Mouse (Mus musculus) hindbrain, embryonic 15.5 days (tissue): ENCODE measurements around the gene Tent5a. TPM values are rescaled to one million over a fixed set of nuclear protein-coding genes. Genes with fewer than 3 reads are reported as not detected.

Experiments
- ATAC-seq: fragments of 200-750 bp; cut with Nextera tagmentation; 2 replicates; pipeline ENCODE4 v1.8.0; 2017; ENCODE audit warnings: low read depth, moderate number of reproducible peaks, moderate TSS enrichment; ENCODE audit not compliant: low FRiP score
- H3K27ac ChIP-seq: fragments of 300-500 bp; sonication (generic); replicated peaks from 2 replicates; pipeline ENCODE4 v1.5.1; 2015; ENCODE audit warnings: mild to moderate bottlenecking, inconsistent platforms
- H3K27me3 ChIP-seq: fragments of 300-500 bp; sonication (generic); 2 replicates; pipeline ENCODE4 v1.6.1; 2015; ENCODE audit warnings: control low read depth, inconsistent platforms
- H3K36me3 ChIP-seq: fragments of 300-500 bp; sonication (generic); 2 replicates; pipeline ENCODE4 v1.6.1; 2015; ENCODE audit warnings: control low read depth, inconsistent platforms
- H3K4me1 ChIP-seq: fragments of 300-500 bp; sonication (generic); replicated peaks from 2 replicates; pipeline ENCODE4 v1.6.1; 2015; ENCODE audit warnings: control low read depth, inconsistent platforms
- H3K4me2 ChIP-seq: fragments of 300-500 bp; sonication (generic); 2 replicates; pipeline ENCODE4 v1.6.1; 2015; ENCODE audit warnings: moderate library complexity, mild to moderate bottlenecking, inconsistent platforms
- H3K4me3 ChIP-seq: fragments of 300-500 bp; sonication (generic); 2 replicates; pipeline ENCODE4 v1.5.1; 2015; ENCODE audit warnings: mild to moderate bottlenecking, inconsistent platforms
- H3K9ac ChIP-seq: fragments of 300-500 bp; sonication (generic); 2 replicates; pipeline ENCODE4 v1.6.1; 2015; ENCODE audit warnings: inconsistent platforms
- H3K9me3 ChIP-seq: fragments of 300-500 bp; sonication (generic); 2 replicates; pipeline ENCODE4 v1.6.1; 2016; ENCODE audit warnings: control low read depth, inconsistent platforms
- WGBS: fragments of 180-500 bp; shearing (Covaris S2); methylation state at CpG from one replicate; pipeline ENCODE4 v1.1.7; 2015; 5-methylcytosine and 5-hydroxymethylcytosine counted together
- polyA plus RNA-seq: library from polyadenylated mRNA; unstranded; fragments of >200 nt; fragmentation: Nextera tagmentation; extraction: Ambion mirVana; gene quantifications from 2 replicates; pipeline ENCODE4 v1.2.1, GENCODE M21; 2015

Tent5a gene
- 5.8 and 6.3 TPM in 2 replicates for polyA plus RNA-seq

DNA sequence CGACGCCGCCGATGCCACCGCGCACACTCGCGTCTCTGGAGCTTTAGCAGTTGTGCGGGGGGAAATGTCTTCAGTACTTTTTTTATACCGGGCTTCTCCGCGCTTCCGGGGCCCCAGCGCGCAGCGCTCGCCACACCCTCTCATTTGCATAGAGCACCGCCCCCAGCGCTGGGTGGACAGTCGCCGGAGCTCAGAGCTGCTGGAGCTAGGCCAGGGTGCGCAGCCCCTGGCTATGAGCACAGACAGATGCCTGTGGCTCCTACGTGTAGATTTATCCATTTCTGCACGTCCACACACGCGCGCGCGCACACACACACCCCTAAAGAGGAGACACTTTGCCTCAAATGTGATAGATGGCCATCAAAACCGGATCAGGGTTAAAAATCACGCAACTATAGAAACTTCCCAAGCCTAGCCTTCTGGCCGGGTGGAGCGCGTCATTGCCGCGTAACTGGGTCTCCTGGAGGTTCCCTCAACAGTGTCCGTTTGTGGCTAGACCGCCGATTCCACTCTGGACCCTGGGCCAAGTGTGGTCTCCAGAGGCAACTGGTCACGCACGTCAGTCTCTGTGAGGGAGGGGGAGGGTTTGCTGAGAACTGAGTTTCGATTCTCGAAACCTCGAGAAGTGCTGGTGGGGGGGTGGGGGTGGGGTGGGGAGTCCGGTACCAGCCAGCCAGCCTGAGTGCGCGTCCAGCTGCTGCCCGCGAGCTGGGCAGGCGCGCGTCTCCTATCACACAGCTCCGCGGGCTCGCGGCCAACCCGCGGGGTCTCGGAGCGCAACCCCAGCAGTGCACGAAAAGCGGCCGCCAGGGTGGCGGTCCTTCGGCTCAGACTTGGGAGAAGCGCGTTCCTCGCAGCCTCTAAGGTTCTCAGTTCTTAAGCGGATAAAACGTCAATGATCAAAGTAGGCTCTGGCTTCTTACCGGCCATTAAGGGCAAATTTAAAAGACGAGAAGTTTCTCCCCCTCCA is at the start of gene Tent5a:
Tent5a (minus strand) TSS at position 107 of the 970 bp plus-strand sequence.
- ATAC-seq, result peak; percentile 92
- WGBS, result under 1% methylated on average over 72 of the region's 72 CpGs
- Histone ChIP-seq H3K36me3 (no peaks in the 10 kb centered on the region), H3K9ac (peak within 1 kb of the TSS; percentile 49), H3K27ac (peak within 1 kb of the TSS; percentile 70), H3K27me3 (no peaks in the 10 kb centered on the region), H3K4me3 (peak within 1 kb of the TSS; percentile 59), H3K9me3 (no peaks in the 10 kb centered on the region), H3K4me1 (peaks cover 14% of the 10 kb centered on the region), H3K4me2 (peak within 1 kb of the TSS; percentile 84)

DNA sequence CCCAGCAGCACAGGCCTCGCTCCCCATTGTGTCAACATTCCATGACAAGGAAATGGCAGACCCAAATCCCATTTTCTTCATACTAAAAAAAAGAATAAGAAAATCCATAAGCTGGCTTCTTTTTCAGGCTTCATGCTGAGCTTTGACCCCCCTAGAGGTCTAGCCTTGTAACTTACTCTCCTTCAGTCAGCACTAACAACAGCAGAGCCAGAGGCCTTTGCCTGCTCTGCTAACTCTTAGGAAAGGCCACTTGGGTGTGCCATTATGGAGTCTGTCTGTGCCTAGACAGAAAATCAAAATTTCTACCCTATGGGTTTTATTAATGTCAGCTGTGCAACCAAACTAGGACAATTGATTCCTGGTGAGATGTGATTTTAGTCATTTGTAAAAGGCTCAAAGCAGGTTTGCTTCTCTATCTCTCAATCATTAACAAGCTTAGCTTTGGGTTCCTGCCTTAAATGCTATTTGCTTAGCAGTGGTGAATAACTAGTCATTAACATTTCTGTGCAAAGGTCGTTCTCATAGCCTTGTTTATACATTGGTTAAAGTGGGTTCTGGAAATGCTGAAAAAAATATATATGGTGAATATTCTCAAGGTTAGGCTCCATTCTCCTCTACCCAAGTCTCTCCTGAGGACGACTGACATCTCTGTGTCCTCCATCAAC is 49.6 kb upstream of the Tent5a start:
- Histone ChIP-seq H3K27ac (no peak overlapping the region), H3K9me3 (no peaks in the 10 kb centered on the region), H3K4me1 (no peaks in the 10 kb centered on the region), H3K27me3 (no peaks in the 10 kb centered on the region), H3K4me2 (no peak overlapping the region), H3K4me3 (no peak overlapping the region), H3K36me3 (no peaks in the 10 kb centered on the region), H3K9ac (no peak overlapping the region)
- ATAC-seq, result no peak
- WGBS, result 91% methylated on average over 3 of the region's 3 CpGs

DNA sequence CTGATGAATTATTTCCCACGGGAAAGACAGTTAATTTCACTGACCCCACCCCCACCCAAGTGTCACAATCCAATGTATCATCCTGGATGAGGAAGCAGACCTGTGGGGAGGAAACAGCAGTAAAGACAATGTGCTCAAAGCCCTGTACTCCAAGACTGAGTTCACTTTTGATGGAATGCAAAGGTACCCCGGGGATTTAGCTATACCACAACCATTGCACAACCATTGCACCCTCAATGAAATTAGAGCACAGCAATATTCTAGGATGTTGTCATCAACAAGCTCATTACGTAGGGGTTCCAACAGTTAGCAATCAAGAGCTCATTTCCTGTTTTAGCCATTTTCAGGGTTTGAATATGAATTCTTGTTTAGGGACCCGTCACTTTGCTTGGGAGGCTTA is 48.0 kb upstream of the Tent5a start:
- no peaks in the 10 kb centered on the region for H3K27me3 ChIP-seq
- no peak for ATAC-seq
- WGBS, result 82% methylated on average over 4 of the region's 4 CpGs

GRCm38 (mm10) chr9:85372034-85372433 is 44.9 kb upstream of the Tent5a start:
- no peaks in the 10 kb centered on the region for H3K27me3 ChIP-seq
- ATAC-seq, result no peak
- H3K36me3 ChIP-seq, result no peaks in the 10 kb centered on the region
- H3K27ac ChIP-seq, result no peak overlapping the region
- H3K4me3 ChIP-seq, result no peak overlapping the region
- no peak overlapping the region for H3K9ac ChIP-seq
- no peaks in the 10 kb centered on the region for H3K9me3 ChIP-seq
- no peaks in the 10 kb centered on the region for H3K4me1 ChIP-seq
- WGBS, result 64% methylated on average over 1 of the region's 1 CpGs
- H3K4me2 ChIP-seq, result no peak overlapping the region

More for the DNA sequence above, 48.0 kb upstream of the Tent5a start:
- Histone ChIP-seq H3K4me1 (no peaks in the 10 kb centered on the region), H3K4me3 (no peak overlapping the region), H3K27ac (no peak overlapping the region), H3K9ac (no peak overlapping the region), H3K9me3 (no peaks in the 10 kb centered on the region), H3K4me2 (no peak overlapping the region), H3K36me3 (no peaks in the 10 kb centered on the region)

GRCm38 (mm10) chr9:85369512-85369911 is 42.4 kb upstream of the Tent5a start:
- Histone ChIP-seq H3K9me3 (no peaks in the 10 kb centered on the region), H3K36me3 (no peaks in the 10 kb centered on the region), H3K27ac (no peak overlapping the region), H3K4me1 (no peaks in the 10 kb centered on the region), H3K9ac (no peak overlapping the region), H3K4me2 (no peak overlapping the region), H3K4me3 (no peak overlapping the region), H3K27me3 (no peaks in the 10 kb centered on the region)
- WGBS, result 91% methylated on average over 5 of the region's 5 CpGs
- ATAC-seq, result no peak

DNA sequence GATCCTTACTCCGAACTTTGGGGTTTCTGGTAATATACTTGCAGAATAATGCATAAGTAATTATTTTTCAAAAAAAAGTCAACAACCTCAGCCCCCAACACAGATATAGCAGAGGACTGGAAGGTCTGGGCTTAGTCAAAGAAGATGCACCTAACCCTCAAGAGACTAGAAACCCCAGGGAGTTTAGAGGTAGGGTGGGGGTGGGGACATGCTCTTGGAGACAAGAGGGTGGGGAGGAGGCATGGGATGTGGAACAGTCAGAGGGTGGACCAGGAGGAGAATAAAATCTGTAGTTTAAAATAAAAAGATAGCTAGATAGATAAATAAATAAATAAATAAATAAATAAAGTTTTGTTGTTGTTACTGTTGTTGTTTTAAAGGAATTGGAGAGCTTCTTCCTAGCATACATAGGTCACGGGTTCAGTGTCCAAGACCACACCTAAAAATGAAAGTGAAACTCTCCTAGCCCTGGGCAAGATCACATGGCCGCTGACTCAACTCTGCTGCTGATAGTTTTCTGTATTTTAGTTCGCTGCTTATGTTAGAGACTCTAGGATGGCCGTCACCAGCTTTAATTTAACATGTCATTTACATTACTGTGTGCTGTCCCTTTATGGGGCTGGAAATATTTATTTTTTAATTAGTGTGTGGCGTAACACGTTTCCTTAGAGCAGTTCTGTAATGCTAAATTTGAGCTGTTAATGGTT is 30.2 kb upstream of the Tent5a start:
- H3K4me1 ChIP-seq, result no peaks in the 10 kb centered on the region
- no peak overlapping the region for H3K9ac ChIP-seq
- no peaks in the 10 kb centered on the region for H3K27me3 ChIP-seq
- no peak overlapping the region for H3K4me3 ChIP-seq
- no peaks in the 10 kb centered on the region for H3K36me3 ChIP-seq
- no peak overlapping the region for H3K27ac ChIP-seq
- no peak overlapping the region for H3K4me2 ChIP-seq
- 86% methylated on average over 7 of the region's 7 CpGs for WGBS
- no peak for ATAC-seq
- no peaks in the 10 kb centered on the region for H3K9me3 ChIP-seq

DNA sequence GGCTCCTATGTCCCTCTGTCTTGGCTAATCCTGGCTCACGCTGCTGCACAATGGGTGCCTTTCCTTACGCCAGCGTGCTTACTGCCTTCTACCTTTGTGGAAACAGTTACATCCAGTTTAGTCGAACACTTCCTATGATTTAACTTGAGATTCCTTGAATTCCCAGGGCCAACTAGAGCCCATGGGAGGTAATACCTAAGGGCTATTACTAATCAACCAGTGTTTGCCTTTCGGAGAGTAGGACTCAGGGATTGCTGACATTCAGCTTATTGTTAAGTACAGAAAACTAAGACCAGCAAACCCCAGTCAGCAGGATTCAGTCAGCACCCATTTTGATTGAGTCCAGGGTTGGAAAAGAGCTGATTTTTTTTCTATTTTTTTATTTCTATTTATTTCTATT is 28.4 kb upstream of the Tent5a start:
- no peak overlapping the region for H3K27ac ChIP-seq
- no peaks in the 10 kb centered on the region for H3K9me3 ChIP-seq
- no peak overlapping the region for H3K4me3 ChIP-seq
- no peak for ATAC-seq
- WGBS, result 78% methylated on average over 5 of the region's 5 CpGs
- H3K4me2 ChIP-seq, result no peak overlapping the region
- no peaks in the 10 kb centered on the region for H3K27me3 ChIP-seq
- H3K36me3 ChIP-seq, result no peaks in the 10 kb centered on the region
- no peak overlapping the region for H3K9ac ChIP-seq
- H3K4me1 ChIP-seq, result no peaks in the 10 kb centered on the region

GRCm38 (mm10) chr9:85347823-85348523 is 20.8 kb upstream of the Tent5a start:
- no peak overlapping the region for H3K27ac ChIP-seq
- no peaks in the 10 kb centered on the region for H3K9me3 ChIP-seq
- H3K27me3 ChIP-seq, result no peaks in the 10 kb centered on the region
- ATAC-seq, result no peak
- H3K36me3 ChIP-seq, result no peaks in the 10 kb centered on the region
- H3K9ac ChIP-seq, result no peak overlapping the region
- H3K4me1 ChIP-seq, result no peaks in the 10 kb centered on the region
- no peak overlapping the region for H3K4me3 ChIP-seq
- WGBS, result 89% methylated on average over 10 of the region's 10 CpGs
- H3K4me2 ChIP-seq, result no peak overlapping the region

- Histone ChIP-seq H3K27ac (no peak overlapping the region), H3K27me3 (no peaks in the 10 kb centered on the region), H3K9me3 (no peaks in the 10 kb centered on the region), H3K4me3 (no peak overlapping the region), H3K9ac (no peak overlapping the region), H3K4me1 (no peaks in the 10 kb centered on the region), H3K4me2 (no peak overlapping the region), H3K36me3 (no peaks in the 10 kb centered on the region)
- WGBS, result 85% methylated on average over 8 of the region's 8 CpGs
- ATAC-seq, result no peak
Observed at GRCm38 (mm10) chr9:85342892-85343785, 16.0 kb upstream of the Tent5a start.

- no peaks in the 10 kb centered on the region for H3K36me3 ChIP-seq
- no peak for ATAC-seq
- no peaks in the 10 kb centered on the region for H3K4me1 ChIP-seq
- H3K4me3 ChIP-seq, result no peak overlapping the region
- no peak overlapping the region for H3K27ac ChIP-seq
- no peaks in the 10 kb centered on the region for H3K9me3 ChIP-seq
- WGBS, result 85% methylated on average over 3 of the region's 3 CpGs
- no peak overlapping the region for H3K9ac ChIP-seq
- H3K4me2 ChIP-seq, result no peak overlapping the region
- no peaks in the 10 kb centered on the region for H3K27me3 ChIP-seq
Observed at GRCm38 (mm10) chr9:85340303-85340702, 13.2 kb upstream of the Tent5a start.

GRCm38 (mm10) chr9:85336046-85336445 is 8.9 kb upstream of the Tent5a start:
- Histone ChIP-seq H3K9me3 (no peaks in the 10 kb centered on the region), H3K27ac (no peak overlapping the region), H3K4me2 (no peak overlapping the region), H3K4me3 (no peak overlapping the region), H3K36me3 (no peaks in the 10 kb centered on the region), H3K27me3 (no peaks in the 10 kb centered on the region), H3K4me1 (no peaks in the 10 kb centered on the region), H3K9ac (no peak overlapping the region)
- ATAC-seq, result no peak
- 93% methylated on average over 7 of the region's 7 CpGs for WGBS
